Mouse (Mus musculus): ENCODE measurements around the gene Cep112.

- TF ChIP-seq CTCF (IDR thresholded peaks at IDR 0.05; ENCODE audit: extremely low read depth, insufficient read depth, low read length) (no peak), POLR2A (IDR thresholded peaks at IDR 0.05; ENCODE audit: extremely low read depth, insufficient read depth, low read length) (no peak)
These were observed 433.4 kb downstream of the Cep112 start for GRCm38 (mm10) chr11:108858339-108858804.
